Mouse (Mus musculus) midbrain, embryonic 12.5 days (tissue): ENCODE results near the gene Tnf. TPM values are rescaled to one million over a fixed set of nuclear protein-coding genes. Genes with fewer than 3 reads are reported as not detected.

Experiments
- ATAC-seq: fragments of 200-750 bp; cut with Nextera tagmentation; 2 replicates; pipeline ENCODE4 v1.8.0; 2017; ENCODE audit warnings: low read depth, moderate TSS enrichment, moderate library complexity; ENCODE audit not compliant: low FRiP score
- H3K27ac ChIP-seq: fragments of 300-500 bp; sonication (generic); replicated peaks from 2 replicates; pipeline ENCODE4 v1.5.1; 2016; ENCODE audit warnings: mild to moderate bottlenecking
- H3K27me3 ChIP-seq: fragments of 300-500 bp; sonication (generic); 2 replicates; pipeline ENCODE4 v1.6.1; 2016; ENCODE audit warnings: mild to moderate bottlenecking
- H3K36me3 ChIP-seq: fragments of 300-500 bp; sonication (generic); 2 replicates; pipeline ENCODE4 v1.6.1; 2016
- H3K4me1 ChIP-seq: fragments of 300-500 bp; sonication (generic); 2 replicates; pipeline ENCODE4 v1.6.1; 2016
- H3K4me2 ChIP-seq: fragments of 300-500 bp; sonication (generic); replicated peaks from 2 replicates; pipeline ENCODE4 v1.6.1; 2016; ENCODE audit warnings: mild to moderate bottlenecking, moderate library complexity
- H3K4me3 ChIP-seq: fragments of 300-500 bp; sonication (generic); 2 replicates; pipeline ENCODE4 v1.5.1; 2016; ENCODE audit warnings: mild to moderate bottlenecking
- H3K9ac ChIP-seq: fragments of 300-500 bp; sonication (generic); replicated peaks from 2 replicates; pipeline ENCODE4 v1.6.1; 2016; ENCODE audit warnings: mild to moderate bottlenecking, moderate library complexity
- H3K9me3 ChIP-seq: fragments of 300-500 bp; sonication (generic); 2 replicates; pipeline ENCODE4 v1.6.1; 2016; ENCODE audit warnings: mild to moderate bottlenecking
- WGBS: fragments of 180-500 bp; shearing (Covaris S2); methylation state at CpG from one replicate; pipeline ENCODE4 v1.1.7; 2016; 5-methylcytosine and 5-hydroxymethylcytosine counted together
- polyA plus RNA-seq: library from polyadenylated mRNA; unstranded; fragments of >200 nt; fragmentation: Nextera tagmentation; extraction: Ambion mirVana; gene quantifications from 2 replicates; pipeline ENCODE4 v1.2.1, GENCODE M21; 2016

The Tnf gene
- polyA plus RNA-seq, 1 experiment from 2014 or later = not detected

GRCm38 (mm10) chr17:35232659-35233058 is 30.9 kb upstream of the Tnf start:
- ATAC-seq = no peak

GRCm38 (mm10) chr17:35232043-35232442 is 30.2 kb upstream of the Tnf start:
- ATAC-seq = no peak
- H3K4me2 ChIP-seq = peak overlapping the region; percentile 21; the same call in 1 of the 2 replicates
- H3K9ac ChIP-seq = 0 out of 2 replicates have a peak overlapping the region, but pooled peaks have one; percentile 11
- H3K27ac ChIP-seq = no peak overlapping the region
- peaks cover 46% of the 10 kb centered on the region for H3K36me3 ChIP-seq
- no peaks in the 10 kb centered on the region for H3K27me3 ChIP-seq
- H3K9me3 ChIP-seq = no peaks in the 10 kb centered on the region
- 13% methylated on average over 12 of the region's 12 CpGs for WGBS
- peaks cover 27% of the 10 kb centered on the region for H3K4me1 ChIP-seq
- no peak overlapping the region for H3K4me3 ChIP-seq

More at GRCm38 (mm10) chr17:35232659-35233058, 30.9 kb upstream of the Tnf start:
- no peaks in the 10 kb centered on the region for H3K27me3 ChIP-seq
- H3K27ac ChIP-seq = 0 out of 2 replicates have a peak overlapping the region, but pooled peaks have one; percentile 30
- no peaks in the 10 kb centered on the region for H3K9me3 ChIP-seq
- no peak overlapping the region for H3K4me2 ChIP-seq
- no peak overlapping the region for H3K4me3 ChIP-seq
- H3K36me3 ChIP-seq = peaks cover 40% of the 10 kb centered on the region
- peaks cover 27% of the 10 kb centered on the region for H3K4me1 ChIP-seq
- WGBS = 91% methylated on average over 5 of the region's 5 CpGs
- H3K9ac ChIP-seq = no peak overlapping the region

- WGBS = 93% methylated on average over 10 of the region's 10 CpGs
- no peaks in the 10 kb centered on the region for H3K27me3 ChIP-seq
- H3K36me3 ChIP-seq = peaks cover 49% of the 10 kb centered on the region
- no peak overlapping the region for H3K4me2 ChIP-seq
- peaks cover 20% of the 10 kb centered on the region for H3K4me1 ChIP-seq
- no peak overlapping the region for H3K27ac ChIP-seq
- H3K4me3 ChIP-seq = no peak overlapping the region
- H3K9ac ChIP-seq = no peak overlapping the region
- no peaks in the 10 kb centered on the region for H3K9me3 ChIP-seq
- ATAC-seq = no peak
These were observed 29.2 kb upstream of the Tnf start for GRCm38 (mm10) chr17:35231022-35231421.

GRCm38 (mm10) chr17:35226561-35227046 is 24.8 kb upstream of the Tnf start:
- ATAC-seq = no peak

GRCm38 (mm10) chr17:35225456-35225855 is 23.6 kb upstream of the Tnf start:
- peaks cover 54% of the 10 kb centered on the region for H3K36me3 ChIP-seq
- no peaks in the 10 kb centered on the region for H3K9me3 ChIP-seq

More at GRCm38 (mm10) chr17:35226561-35227046, 24.8 kb upstream of the Tnf start:
- Histone ChIP-seq H3K27me3 (no peaks in the 10 kb centered on the region), H3K27ac (no peak overlapping the region), H3K9ac (no peak overlapping the region), H3K9me3 (no peaks in the 10 kb centered on the region), H3K4me1 (0 out of 2 replicates have a peak, but pooled peaks cover under 1% of the 10 kb centered on the region), H3K36me3 (peaks cover 55% of the 10 kb centered on the region), H3K4me2 (no peak overlapping the region), H3K4me3 (no peak overlapping the region)
- WGBS = 89% methylated on average over 14 of the region's 14 CpGs

GRCm38 (mm10) chr17:35224641-35225040 is 22.8 kb upstream of the Tnf start:
- no peak for ATAC-seq
- Histone ChIP-seq H3K27me3 (no peaks in the 10 kb centered on the region), H3K4me2 (no peak overlapping the region), H3K4me3 (no peak overlapping the region), H3K27ac (no peak overlapping the region), H3K9ac (no peak overlapping the region), H3K4me1 (no peaks in the 10 kb centered on the region), H3K9me3 (no peaks in the 10 kb centered on the region), H3K36me3 (peaks cover 56% of the 10 kb centered on the region)
- 95% methylated on average over 4 of the region's 4 CpGs for WGBS

More at GRCm38 (mm10) chr17:35225456-35225855, 23.6 kb upstream of the Tnf start:
- Histone ChIP-seq H3K27me3 (no peaks in the 10 kb centered on the region), H3K9ac (no peak overlapping the region), H3K4me3 (no peak overlapping the region), H3K27ac (no peak overlapping the region), H3K4me2 (no peak overlapping the region), H3K4me1 (no peaks in the 10 kb centered on the region)
- no peak for ATAC-seq
- WGBS = 94% methylated on average over 5 of the region's 5 CpGs

- no peak overlapping the region for H3K9ac ChIP-seq
- WGBS = 82% methylated on average over 6 of the region's 6 CpGs
- no peak for ATAC-seq
These were observed 20.5 kb upstream of the Tnf start for GRCm38 (mm10) chr17:35222299-35222698.

GRCm38 (mm10) chr17:35220156-35220952 is 18.5 kb upstream of the Tnf start, which contains the start of gene Gm16181:
Gene Gm16181, plus strand, starts transcription at chr17:35220834.
- 77% methylated on average over 28 of the region's 28 CpGs for WGBS
- ATAC-seq = no peak
- peak within 1 kb of the TSS; percentile 7; the same call in 1 of the 2 replicates for H3K27ac ChIP-seq
- H3K27me3 ChIP-seq = no peaks in the 10 kb centered on the region
- H3K9me3 ChIP-seq = no peaks in the 10 kb centered on the region
- H3K4me3 ChIP-seq = no peak within 1 kb of the TSS
- no peak within 1 kb of the TSS for H3K9ac ChIP-seq
- H3K36me3 ChIP-seq = peaks cover 35% of the 10 kb centered on the region
- H3K4me1 ChIP-seq = no peaks in the 10 kb centered on the region
- no peak within 1 kb of the TSS for H3K4me2 ChIP-seq

More at GRCm38 (mm10) chr17:35222299-35222698, 20.5 kb upstream of the Tnf start:
- no peaks in the 10 kb centered on the region for H3K9me3 ChIP-seq
- peaks cover 43% of the 10 kb centered on the region for H3K36me3 ChIP-seq
- no peaks in the 10 kb centered on the region for H3K4me1 ChIP-seq
- H3K27me3 ChIP-seq = no peaks in the 10 kb centered on the region
- H3K27ac ChIP-seq = no peak overlapping the region
- H3K4me3 ChIP-seq = no peak overlapping the region
- H3K4me2 ChIP-seq = no peak overlapping the region

GRCm38 (mm10) chr17:35219601-35220041 is 17.8 kb upstream of the Tnf start:
- Histone ChIP-seq H3K4me1 (no peaks in the 10 kb centered on the region), H3K4me2 (no peak overlapping the region), H3K36me3 (peaks cover 30% of the 10 kb centered on the region), H3K9me3 (no peaks in the 10 kb centered on the region), H3K27me3 (no peaks in the 10 kb centered on the region), H3K9ac (no peak overlapping the region), H3K27ac (no peak overlapping the region), H3K4me3 (no peak overlapping the region)
- 89% methylated on average over 6 of the region's 6 CpGs for WGBS
- ATAC-seq = no peak

- H3K4me1 ChIP-seq = no peaks in the 10 kb centered on the region
- 85% methylated on average over 18 of the region's 18 CpGs for WGBS
- H3K9ac ChIP-seq = no peak overlapping the region
- no peak overlapping the region for H3K4me3 ChIP-seq
- no peak overlapping the region for H3K4me2 ChIP-seq
- H3K27me3 ChIP-seq = no peaks in the 10 kb centered on the region
- H3K9me3 ChIP-seq = no peaks in the 10 kb centered on the region
- H3K27ac ChIP-seq = no peak overlapping the region
- peaks cover 27% of the 10 kb centered on the region for H3K36me3 ChIP-seq
- no peak for ATAC-seq
These were observed 16.8 kb upstream of the Tnf start for GRCm38 (mm10) chr17:35218516-35219193.

- Histone ChIP-seq H3K27me3 (no peaks in the 10 kb centered on the region), H3K4me2 (no peak overlapping the region), H3K9ac (no peak overlapping the region), H3K4me1 (no peaks in the 10 kb centered on the region), H3K4me3 (no peak overlapping the region), H3K27ac (no peak overlapping the region), H3K9me3 (no peaks in the 10 kb centered on the region), H3K36me3 (no peaks in the 10 kb centered on the region)
- ATAC-seq = no peak
- 90% methylated on average over 5 of the region's 5 CpGs for WGBS
These were observed 11.3 kb upstream of the Tnf start for GRCm38 (mm10) chr17:35213071-35213470.

- H3K9me3 ChIP-seq = no peaks in the 10 kb centered on the region
- 81% methylated on average over 3 of the region's 3 CpGs for WGBS
- H3K27me3 ChIP-seq = no peaks in the 10 kb centered on the region
- no peak for ATAC-seq
- no peaks in the 10 kb centered on the region for H3K36me3 ChIP-seq
- H3K4me2 ChIP-seq = no peak overlapping the region
- no peak overlapping the region for H3K9ac ChIP-seq
- H3K4me3 ChIP-seq = no peak overlapping the region
- H3K27ac ChIP-seq = no peak overlapping the region
- no peaks in the 10 kb centered on the region for H3K4me1 ChIP-seq
These were observed 8.8 kb upstream of the Tnf start for GRCm38 (mm10) chr17:35210593-35210992.
